In genomic region chr7:113377875-113378658, GRCm38 (mm10) we compare ENCODE assay signal across 8 mouse cellular contexts. TPM values are rescaled to one million over a fixed set of nuclear protein-coding genes. Genes with fewer than 3 reads are reported as not detected.
A peak's percentile ranks its signal among the peaks of the same experiment; 100 is the strongest.
DNase-seq lines count a peak whose midpoint lies in the region; ATAC-seq lines count a peak whose summit lies in the region.

No protein-coding gene starts in this region.

- H3K4me2 ChIP-seq in hindbrain, embryonic 11.5 days (replicated peaks; ENCODE audit: low read depth, low read length), result no peak overlapping the region

- H3K9ac ChIP-seq in hindbrain, embryonic 11.5 days (ENCODE audit: low read depth, low read length), result no peak overlapping the region

- no peaks in the 10 kb centered on the region for H3K36me3 ChIP-seq in hindbrain, embryonic 11.5 days (ENCODE audit: control insufficient read depth, insufficient read depth, low read length)

- no peak overlapping the region for H3K4me3 ChIP-seq in hindbrain, embryonic 11.5 days (ENCODE audit: low read depth, low read length)

- H3K4me1 ChIP-seq in hindbrain, embryonic 11.5 days (replicated peaks; ENCODE audit: control insufficient read depth, insufficient read depth, low read length), result no peaks in the 10 kb centered on the region

- peak; percentile 68 for ATAC-seq in hindbrain, embryonic 11.5 days (ENCODE audit: low FRiP score)

- DNase-seq in NIH3T3 (ENCODE audit: low read depth), result peak; percentile 95
- DNase-seq in cerebellum, adult 9-10 months, result peak; percentile 73
- DNase-seq in frontal cortex, adult 2 months (ENCODE audit: extremely low spot score in 1 of 2, low spot score in 1 of 2), result peak; percentile 63 to 84
- DNase-seq in hindbrain, embryonic 11.5 days (ENCODE audit: low spot score), result peak; percentile 85
- peak; percentile 75 for DNase-seq in layer of hippocampus, adult 9-11 months
- peak; percentile 92 for DNase-seq in lung, postnatal 10 days
- peak; percentile 93 for DNase-seq in retina, embryonic 14.5 days (ENCODE audit: low spot score)
- peak; percentile 22 for DNase-seq in urinary bladder, postnatal 10 days (ENCODE audit: low spot score)

- H3K9me3 ChIP-seq in hindbrain, embryonic 11.5 days (ENCODE audit: control insufficient read depth, low read length), result no peaks in the 10 kb centered on the region

- H3K27me3 ChIP-seq in hindbrain, embryonic 11.5 days (ENCODE audit: control insufficient read depth, insufficient read depth, low read length), result no peaks in the 10 kb centered on the region

- WGBS in hindbrain, embryonic 11.5 days, result 33% methylated on average over 7 of the region's 7 CpGs

- H3K27ac ChIP-seq in hindbrain, embryonic 11.5 days (ENCODE audit: low read depth, low read length), result no peak overlapping the region

RNA-seq across cellular contexts. Expression of gene Btbd10, which starts 8.9 kb away (rescaled TPM):
- polyA plus RNA-seq in frontal cortex, adult 2 months (2012; rRNA removed), result 61.5 and 70.6 TPM in 2 replicates
- 41.1 and 43.3 TPM in 2 replicates for polyA plus RNA-seq in hindbrain, embryonic 11.5 days (2014; fragmentation: Nextera tagmentation; extraction: Ambion mirVana)

RNA-seq across cellular contexts. Expression of gene Pth, which starts 10.3 kb away (rescaled TPM):
- not detected in 2 replicates for polyA plus RNA-seq in frontal cortex, adult 2 months (2012; rRNA removed)
- polyA plus RNA-seq in hindbrain, embryonic 11.5 days (2014; fragmentation: Nextera tagmentation; extraction: Ambion mirVana), result 0.51 TPM in 1 of 2 replicates, not detected in the other

Comparison
In these comparisons a context has a peak if more than half of its experiments do, and no peak if none do; other contexts are left out.
1. DNase-seq: peak in every context shown above with its lines; median percentile 95 in NIH3T3; 93 in retina, embryonic 14.5 days; 92 in lung, postnatal 10 days; 85 in hindbrain, embryonic 11.5 days; 75 in layer of hippocampus, adult 9-11 months; 74 in frontal cortex, adult 2 months; 73 in cerebellum, adult 9-10 months; 22 in urinary bladder, postnatal 10 days.